Mouse (Mus musculus) kidney, embryonic 14.5 days (tissue): Measurements from ENCODE around the gene Parvg. TPM values are rescaled to one million over a fixed set of nuclear protein-coding genes. Genes with fewer than 3 reads are reported as not detected.
A peak's percentile ranks its signal among the peaks of the same experiment; 100 is the strongest.

Source experiments
- ATAC-seq: fragments of 200-750 bp; cut with Nextera tagmentation; 2 replicates; pipeline ENCODE4 v1.8.0; 2017; ENCODE audit warnings: moderate number of reproducible peaks, mild to moderate bottlenecking, moderate TSS enrichment, moderate library complexity; ENCODE audit not compliant: low FRiP score, low TSS enrichment
- H3K27ac ChIP-seq: fragments of 300-500 bp; sonication (generic); 2 replicates; pipeline ENCODE4 v1.5.1; 2014; ENCODE audit warnings: low read depth, mild to moderate bottlenecking, low read length, moderate library complexity, mixed read lengths
- H3K27me3 ChIP-seq: fragments of 300-500 bp; sonication (generic); 2 replicates; pipeline ENCODE4 v1.6.1; 2014; ENCODE audit warnings: mild to moderate bottlenecking, low read length; ENCODE audit not compliant: control insufficient read depth, insufficient read depth
- H3K36me3 ChIP-seq: fragments of 300-500 bp; sonication (generic); 2 replicates; pipeline ENCODE4 v1.6.1; 2014; ENCODE audit warnings: low read length, mixed read lengths; ENCODE audit not compliant: control insufficient read depth, insufficient read depth
- H3K4me1 ChIP-seq: fragments of 300-500 bp; sonication (generic); 2 replicates; pipeline ENCODE4 v1.6.1; 2014; ENCODE audit warnings: low read length, mixed read lengths; ENCODE audit not compliant: control insufficient read depth, insufficient read depth
- H3K4me2 ChIP-seq: fragments of 300-500 bp; sonication (generic); replicated peaks from 2 replicates; pipeline ENCODE4 v1.6.1; 2014; ENCODE audit warnings: low read depth, mild to moderate bottlenecking, low read length
- H3K4me3 ChIP-seq: fragments of 300-500 bp; sonication (generic); 2 replicates; pipeline ENCODE4 v1.5.1; 2014; ENCODE audit warnings: mild to moderate bottlenecking, low read length
- H3K9ac ChIP-seq: fragments of 300-500 bp; sonication (generic); 2 replicates; pipeline ENCODE4 v1.6.1; 2014; ENCODE audit warnings: low read depth, mild to moderate bottlenecking, low read length, moderate library complexity
- H3K9me3 ChIP-seq: fragments of 300-500 bp; sonication (generic); 2 replicates; pipeline ENCODE4 v1.6.1; 2016; ENCODE audit warnings: low read length; ENCODE audit not compliant: control insufficient read depth
- WGBS: fragments of 180-500 bp; shearing (Covaris S2); extraction: QIAGEN DNeasy Blood & Tissue Kit; methylation state at CpG from one replicate; pipeline ENCODE4 v1.1.7; 2014; 5-methylcytosine and 5-hydroxymethylcytosine counted together
- polyA plus RNA-seq: library from polyadenylated mRNA; unstranded; fragments of >200 nt; fragmentation: Nextera tagmentation; extraction: Ambion mirVana; gene quantifications from 2 replicates; pipeline ENCODE4 v1.2.1, GENCODE M21; 2014

Gene Parvg
- polyA plus RNA-seq, 1 experiment from 2014 or later = 0.70 TPM

DNA sequence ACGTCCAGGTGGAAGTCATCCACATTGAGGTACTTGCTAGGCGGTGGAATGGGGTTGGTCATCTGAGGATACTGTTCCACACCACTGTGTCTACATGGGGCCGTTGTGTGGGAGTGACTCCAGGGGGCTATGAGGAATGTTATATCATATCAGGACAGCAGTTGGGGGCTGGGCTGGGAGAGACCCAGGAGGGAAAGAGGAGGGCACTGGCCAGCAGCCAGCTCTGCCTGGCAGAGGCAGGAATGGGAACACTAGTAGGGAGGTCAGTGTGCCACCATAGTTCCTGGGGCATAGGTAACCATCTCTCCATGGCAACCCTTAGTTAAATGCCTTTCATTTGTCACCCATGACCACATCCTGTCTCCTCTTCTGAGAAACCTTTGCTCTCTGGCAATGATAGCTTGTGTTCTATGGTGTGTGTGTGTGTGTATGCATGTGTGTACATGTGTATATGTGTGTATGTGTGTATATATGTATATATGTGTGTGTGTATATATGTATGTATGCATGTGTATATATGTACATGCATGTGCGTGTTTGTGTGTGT is 7.3 kb downstream of the Parvg start:
- WGBS = 54% methylated on average over 4 of the region's 4 CpGs
- no peaks in the 10 kb centered on the region for H3K36me3 ChIP-seq

DNA sequence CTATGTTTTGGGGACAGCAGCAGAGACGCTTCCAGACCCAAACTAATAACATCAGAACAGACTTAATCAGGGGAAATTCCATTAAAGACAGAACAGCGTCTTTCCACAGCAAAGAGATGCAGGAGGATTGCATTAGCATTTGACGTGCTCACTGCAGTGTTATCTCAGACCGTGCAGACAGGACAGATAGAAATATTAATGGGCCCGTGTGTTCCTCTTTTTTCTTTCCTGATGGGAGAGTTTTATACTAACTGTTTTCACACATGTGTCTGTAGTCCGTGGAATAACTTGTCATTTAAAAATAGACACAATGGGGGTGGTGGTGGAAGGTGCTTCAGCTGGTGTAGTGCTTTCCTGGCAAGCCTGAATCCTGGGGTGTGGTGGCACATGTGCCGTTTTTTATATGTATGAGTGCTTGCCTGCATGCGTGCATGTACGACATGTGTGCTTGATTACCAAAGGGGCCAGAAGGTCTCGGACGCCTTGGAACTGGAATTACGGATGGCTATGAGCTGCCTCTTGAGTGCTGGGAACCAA is 12.5 kb downstream of the Parvg start:
- WGBS = 72% methylated on average over 12 of the region's 12 CpGs
- H3K4me3 ChIP-seq = no peak overlapping the region
- H3K36me3 ChIP-seq = no peaks in the 10 kb centered on the region
- no peak overlapping the region for H3K27ac ChIP-seq
- no peaks in the 10 kb centered on the region for H3K27me3 ChIP-seq
- H3K4me2 ChIP-seq = no peak overlapping the region
- ATAC-seq = no peak
- H3K4me1 ChIP-seq = no peaks in the 10 kb centered on the region
- H3K9ac ChIP-seq = no peak overlapping the region
- no peaks in the 10 kb centered on the region for H3K9me3 ChIP-seq

More for the DNA sequence above, 7.3 kb downstream of the Parvg start:
- ATAC-seq = 0 out of 2 replicates have a peak, but pooled peaks have one; percentile 24
- Histone ChIP-seq H3K4me1 (peaks cover 15% of the 10 kb centered on the region; the same call in 1 of the 2 replicates), H3K9ac (no peak overlapping the region), H3K4me3 (no peak overlapping the region), H3K27ac (no peak overlapping the region), H3K9me3 (no peaks in the 10 kb centered on the region), H3K27me3 (no peaks in the 10 kb centered on the region), H3K4me2 (no peak overlapping the region)

DNA sequence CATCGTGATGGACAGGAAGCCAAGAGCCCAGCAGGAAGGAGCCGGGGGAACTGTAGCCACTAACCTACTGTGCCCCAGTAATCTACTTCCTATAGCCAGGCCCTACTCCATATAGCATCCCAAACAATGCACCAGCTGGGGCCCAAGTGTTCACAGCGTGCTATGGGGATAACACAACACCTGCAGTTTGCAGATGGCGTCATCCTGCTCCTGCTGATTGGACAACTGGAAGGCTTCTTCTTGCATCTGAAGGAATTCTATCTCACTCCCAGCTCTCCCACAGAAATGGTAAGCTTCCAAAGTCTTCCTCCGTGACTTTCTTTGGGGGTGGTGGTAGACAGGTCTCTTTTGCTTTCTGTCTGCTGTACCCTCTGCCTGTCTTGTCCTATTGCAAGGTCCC is 13.8 kb downstream of the Parvg start:
- WGBS = 70% methylated on average over 5 of the region's 5 CpGs
- H3K36me3 ChIP-seq = no peaks in the 10 kb centered on the region

DNA sequence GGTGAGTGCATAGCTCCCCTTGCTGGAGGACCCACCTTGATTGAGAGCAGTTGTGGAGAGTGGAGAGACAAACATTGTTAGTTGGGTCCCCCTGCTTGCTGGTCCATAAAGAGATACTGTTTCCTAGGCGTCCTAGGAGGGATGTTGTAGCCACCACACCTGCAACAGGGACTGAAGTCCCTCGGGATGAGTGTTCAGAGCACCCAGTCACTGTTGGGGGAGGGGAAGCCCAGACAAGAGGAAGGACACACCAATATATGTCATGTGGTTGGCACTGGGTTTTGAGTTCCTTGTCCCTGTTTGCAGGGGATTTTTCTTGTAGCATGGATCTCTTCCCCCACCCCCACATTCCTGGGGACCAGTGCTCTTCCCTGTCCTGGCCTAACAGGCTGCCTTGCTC is 17.1 kb downstream of the Parvg start:
- H3K4me3 ChIP-seq = no peak overlapping the region
- WGBS = 59% methylated on average over 2 of the region's 2 CpGs
- H3K9ac ChIP-seq = no peak overlapping the region
- H3K4me2 ChIP-seq = no peak overlapping the region
- no peaks in the 10 kb centered on the region for H3K36me3 ChIP-seq
- H3K4me1 ChIP-seq = no peaks in the 10 kb centered on the region
- no peak for ATAC-seq
- H3K27me3 ChIP-seq = no peaks in the 10 kb centered on the region; the same call in 1 of the 2 replicates
- no peaks in the 10 kb centered on the region for H3K9me3 ChIP-seq
- no peak overlapping the region for H3K27ac ChIP-seq

More for the DNA sequence above, 13.8 kb downstream of the Parvg start:
- Histone ChIP-seq H3K9ac (no peak overlapping the region), H3K4me1 (no peaks in the 10 kb centered on the region), H3K9me3 (no peaks in the 10 kb centered on the region), H3K27me3 (no peaks in the 10 kb centered on the region; the same call in 1 of the 2 replicates), H3K4me3 (no peak overlapping the region), H3K27ac (no peak overlapping the region), H3K4me2 (no peak overlapping the region)
- no peak for ATAC-seq

DNA sequence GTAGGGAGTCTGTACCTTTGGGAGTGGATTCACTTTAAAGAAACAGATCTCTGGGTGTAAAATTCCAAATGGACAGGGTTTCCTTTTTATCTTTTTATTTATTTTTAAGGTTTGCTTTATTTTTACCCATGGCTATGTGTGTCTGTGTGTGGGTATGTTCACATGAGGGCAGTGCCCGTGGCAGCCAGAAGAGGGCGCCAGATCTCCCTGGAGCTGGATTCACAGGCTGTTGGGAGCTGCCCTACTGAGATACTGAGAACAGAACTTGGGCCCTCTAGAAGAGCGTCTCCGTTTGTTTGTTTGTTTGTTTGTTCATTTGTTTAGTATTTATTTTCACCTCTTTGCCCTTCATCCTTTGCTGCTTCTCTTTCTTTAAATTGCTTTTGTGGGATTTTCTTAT is 24.9 kb downstream of the Parvg start:
- H3K27me3 ChIP-seq = no peaks in the 10 kb centered on the region
- WGBS = 91% methylated on average over 4 of the region's 4 CpGs
- no peaks in the 10 kb centered on the region; the same call in 1 of the 2 replicates for H3K9me3 ChIP-seq
- no peak overlapping the region for H3K4me2 ChIP-seq
- no peaks in the 10 kb centered on the region for H3K36me3 ChIP-seq
- no peak overlapping the region for H3K9ac ChIP-seq
- ATAC-seq = no peak
- no peak overlapping the region for H3K4me3 ChIP-seq
- H3K27ac ChIP-seq = no peak overlapping the region
- peaks cover 11% of the 10 kb centered on the region; the same call in 1 of the 2 replicates for H3K4me1 ChIP-seq

DNA sequence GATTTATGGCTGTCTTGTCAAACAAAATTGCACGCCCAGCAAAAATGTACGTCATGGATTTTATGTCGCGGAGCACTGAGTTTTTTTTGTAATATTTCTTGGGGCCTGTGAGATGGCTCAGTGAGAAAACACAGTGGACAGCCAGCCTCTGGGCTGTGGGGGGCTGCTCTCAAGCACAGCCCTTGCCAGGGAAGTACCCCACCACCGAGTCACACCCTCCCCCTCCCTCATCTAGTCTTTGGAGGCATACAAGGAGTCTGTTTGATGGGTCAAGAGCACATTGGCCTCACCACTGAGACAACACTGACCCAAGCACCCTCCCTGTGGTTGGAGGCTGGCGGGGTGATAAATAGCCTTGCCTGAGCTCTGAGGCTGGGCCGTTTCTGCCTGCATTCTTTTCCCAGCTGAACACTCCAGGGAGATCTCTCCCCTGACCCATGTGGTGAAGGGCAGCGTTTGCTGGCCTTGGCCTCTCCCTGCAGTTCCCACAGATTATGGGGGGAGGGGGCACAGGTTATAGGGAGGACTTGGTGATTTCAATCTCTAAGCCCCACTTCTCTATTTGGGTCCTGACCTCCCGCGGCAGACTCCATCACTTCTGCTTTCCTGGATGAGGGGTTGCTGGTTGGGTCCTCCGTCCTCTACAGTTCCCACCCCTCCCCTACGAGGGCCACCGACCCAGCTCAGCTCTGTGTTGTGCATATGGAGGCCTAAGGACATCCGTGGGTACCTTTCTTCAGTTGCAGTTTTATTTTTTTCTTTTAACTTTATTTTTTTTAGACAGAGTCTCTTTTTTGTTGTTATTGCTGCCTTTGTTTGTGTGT is 26.3 kb downstream of the Parvg start:
- Histone ChIP-seq H3K27me3 (no peaks in the 10 kb centered on the region), H3K36me3 (no peaks in the 10 kb centered on the region), H3K9ac (no peak overlapping the region), H3K9me3 (no peaks in the 10 kb centered on the region; the same call in 1 of the 2 replicates), H3K4me2 (no peak overlapping the region), H3K4me3 (no peak overlapping the region), H3K27ac (no peak overlapping the region), H3K4me1 (peaks cover 11% of the 10 kb centered on the region; the same call in 1 of the 2 replicates)
- WGBS = 28% methylated on average over 14 of the region's 14 CpGs
- ATAC-seq = peak; percentile 75

DNA sequence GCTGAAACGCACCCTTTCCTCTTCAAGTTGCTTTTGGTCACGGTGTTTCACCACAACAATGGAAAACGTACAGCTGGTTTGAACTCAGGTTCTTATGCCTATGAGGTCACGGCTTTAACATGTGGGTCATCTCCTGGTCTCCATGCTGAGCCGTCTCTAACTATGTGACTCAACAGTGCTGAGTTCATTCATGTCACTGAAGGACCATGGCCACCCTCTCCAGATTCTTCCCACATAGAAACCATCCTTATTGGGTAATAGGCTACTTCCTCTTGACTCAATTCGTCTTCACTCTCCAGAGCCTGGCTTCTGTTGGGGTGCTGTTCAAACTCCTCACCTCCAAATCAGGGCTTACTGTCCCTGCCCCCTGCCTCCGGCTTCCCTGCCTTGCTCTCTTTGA is 27.5 kb downstream of the Parvg start:
- no peak for ATAC-seq
- Histone ChIP-seq H3K27ac (no peak overlapping the region), H3K4me1 (peaks cover 11% of the 10 kb centered on the region; the same call in 1 of the 2 replicates), H3K9me3 (no peaks in the 10 kb centered on the region; the same call in 1 of the 2 replicates), H3K36me3 (no peaks in the 10 kb centered on the region), H3K9ac (no peak overlapping the region), H3K4me3 (no peak overlapping the region), H3K27me3 (no peaks in the 10 kb centered on the region), H3K4me2 (no peak overlapping the region)
- 88% methylated on average over 7 of the region's 7 CpGs for WGBS

DNA sequence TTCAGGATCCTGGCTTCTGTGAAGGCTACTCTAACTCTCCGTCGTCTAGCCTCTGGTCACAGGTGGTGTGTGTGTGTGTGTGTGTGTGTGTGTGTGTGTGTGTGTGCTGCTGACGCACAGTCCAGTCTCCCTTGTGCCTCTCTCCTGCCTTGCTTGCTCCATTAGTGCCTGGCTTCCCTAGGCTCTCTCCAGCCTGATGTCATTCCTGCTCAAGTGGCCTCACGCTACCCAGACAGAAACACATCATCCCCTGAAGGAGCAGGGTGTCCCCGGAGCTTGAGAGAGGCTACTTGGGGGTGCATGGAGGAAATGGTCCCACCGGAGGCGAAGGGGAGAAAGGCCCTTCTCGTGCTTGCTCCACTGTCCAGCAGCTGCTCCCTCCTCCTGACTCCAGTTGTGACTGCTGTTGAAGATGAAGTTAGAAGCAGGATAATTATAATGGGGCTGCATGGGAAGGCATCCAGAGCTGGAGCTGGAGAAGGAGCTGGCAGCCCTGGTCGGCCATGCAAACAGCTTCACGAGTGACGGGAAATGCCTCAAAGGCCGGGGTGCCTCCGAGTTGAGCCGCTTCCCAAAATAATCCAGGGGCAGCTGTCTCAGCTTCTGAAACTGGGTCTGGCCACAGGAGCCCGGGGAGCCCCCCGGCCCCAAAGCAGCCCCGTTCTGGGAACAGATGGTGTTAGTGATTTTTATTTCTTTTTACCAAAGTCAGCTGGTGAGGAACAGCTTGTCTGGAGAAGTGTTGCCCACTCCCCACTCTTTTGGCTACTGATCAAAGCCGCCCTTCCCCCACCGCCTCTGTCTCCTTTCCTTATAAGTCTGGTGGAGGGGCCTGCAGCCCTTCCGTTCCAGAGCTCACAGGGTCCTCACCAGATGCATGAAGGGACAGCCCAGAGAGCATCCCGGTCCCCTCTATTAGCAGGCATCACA is 28.4 kb downstream of the Parvg start:
- H3K36me3 ChIP-seq = no peaks in the 10 kb centered on the region
- H3K9me3 ChIP-seq = no peaks in the 10 kb centered on the region; the same call in 1 of the 2 replicates
- no peak for ATAC-seq
- H3K4me1 ChIP-seq = peaks cover 11% of the 10 kb centered on the region; the same call in 1 of the 2 replicates
- no peak overlapping the region for H3K4me2 ChIP-seq
- no peaks in the 10 kb centered on the region for H3K27me3 ChIP-seq
- no peak overlapping the region for H3K27ac ChIP-seq
- WGBS = 60% methylated on average over 21 of the region's 21 CpGs
- no peak overlapping the region for H3K9ac ChIP-seq
- H3K4me3 ChIP-seq = no peak overlapping the region
